In genomic region chr3:68419792-68420191, GRCm38 (mm10) we compare ENCODE assay signal across 31 mouse cellular contexts.
"Had no signal": no experiment of that assay in that cellular context is flagged by ENCODE, and none has a peak within 500 bp of the region (broad histone marks: within the 10 kb centered on the region; RNA-seq: fewer than 3 reads in every experiment).

No protein-coding gene starts in this region.

- H3K27ac ChIP-seq: limb, embryonic 10.5 days; limb, embryonic 12.5 days; limb, embryonic 13.5 days; limb, embryonic 15.5 days; liver, embryonic 12.5 days; liver, embryonic 13.5 days; liver, embryonic 14.5 days; liver, embryonic 15.5 days; lung, embryonic 15.5 days; macrophage; midbrain, embryonic 10.5 days; midbrain, embryonic 12.5 days; midbrain, embryonic 13.5 days; midbrain, embryonic 15.5 days had no signal

- H3K4me3 ChIP-seq: limb, embryonic 10.5 days; limb, embryonic 12.5 days; limb, embryonic 13.5 days; limb, embryonic 15.5 days; liver, embryonic 12.5 days; liver, embryonic 13.5 days; liver, embryonic 15.5 days; lung, embryonic 15.5 days; megakaryocyte, embryonic 14.5 days; midbrain, embryonic 10.5 days; midbrain, embryonic 12.5 days; midbrain, embryonic 13.5 days; midbrain, embryonic 15.5 days; myocyte had no signal

- H3K4me1 ChIP-seq: limb, embryonic 12.5 days; limb, embryonic 13.5 days; limb, embryonic 15.5 days; liver, embryonic 12.5 days; liver, embryonic 13.5 days; liver, embryonic 15.5 days; lung, embryonic 15.5 days; megakaryocyte, embryonic 14.5 days; midbrain, embryonic 10.5 days; midbrain, embryonic 12.5 days; midbrain, embryonic 13.5 days; midbrain, embryonic 15.5 days had no signal

- ATAC-seq: liver, embryonic 12.5 days; liver, postnatal 0 days; lung, postnatal 0 days; midbrain, embryonic 13.5 days; midbrain, embryonic 15.5 days; midbrain, embryonic 16.5 days had no signal

- H3K27me3 ChIP-seq: limb, embryonic 13.5 days; limb, embryonic 15.5 days; liver, embryonic 12.5 days; liver, embryonic 13.5 days; liver, embryonic 15.5 days; lung, embryonic 15.5 days; midbrain, embryonic 13.5 days; midbrain, embryonic 15.5 days had no signal

- H3K9me3 ChIP-seq: limb, embryonic 10.5 days; limb, embryonic 12.5 days; limb, embryonic 13.5 days; limb, embryonic 15.5 days; liver, embryonic 12.5 days; liver, embryonic 13.5 days; liver, embryonic 15.5 days; lung, embryonic 15.5 days; megakaryocyte, embryonic 14.5 days; midbrain, embryonic 10.5 days; midbrain, embryonic 12.5 days; midbrain, embryonic 13.5 days; midbrain, embryonic 15.5 days had no signal

- H3K36me3 ChIP-seq: limb, embryonic 10.5 days; limb, embryonic 12.5 days; limb, embryonic 13.5 days; limb, embryonic 15.5 days; liver, embryonic 12.5 days; liver, embryonic 13.5 days; liver, embryonic 15.5 days; lung, embryonic 15.5 days; midbrain, embryonic 10.5 days; midbrain, embryonic 12.5 days; midbrain, embryonic 13.5 days; midbrain, embryonic 15.5 days had no signal

- DNase-seq: left cerebral cortex, postnatal 4 days; liver; liver, embryonic 13.5 days; liver, postnatal 0 days; lung, adult 18-20 months; lung, adult 2 months; lung, embryonic 14.5 days; lung, postnatal 10 days; lung, postnatal 14 days; lung, postnatal 36 days; lung, postnatal 4 days; midbrain, embryonic 14.5 days had no signal

- H3K4me2 ChIP-seq: limb, embryonic 12.5 days; limb, embryonic 13.5 days; limb, embryonic 15.5 days; liver, embryonic 11.5 days; liver, embryonic 12.5 days; liver, embryonic 13.5 days; liver, embryonic 15.5 days; lung, embryonic 14.5 days; lung, embryonic 15.5 days; midbrain, embryonic 11.5 days; midbrain, embryonic 12.5 days; midbrain, embryonic 13.5 days; midbrain, embryonic 15.5 days had no signal

- H3K9ac ChIP-seq: limb, embryonic 12.5 days; limb, embryonic 13.5 days; limb, embryonic 15.5 days; liver, embryonic 12.5 days; liver, embryonic 13.5 days; liver, embryonic 14.5 days; liver, embryonic 15.5 days; liver, postnatal 0 days; lung, embryonic 14.5 days; lung, embryonic 15.5 days; midbrain, embryonic 12.5 days; midbrain, embryonic 13.5 days; midbrain, embryonic 15.5 days had no signal
